Mouse (Mus musculus) cerebellum, adult 9-10 months (tissue): Measurements from ENCODE around the gene Mid1.
"Not testable (repeated sequence)": the region's sequence is repeated elsewhere in the genome, so short reads cannot be mapped to it uniquely, and the experiment has no call there.

Source experiments
- DNase-seq: peaks from one replicate; pipeline ENCODE4 v3.0.0; 2022

Mid1 gene

GRCm38 (mm10) chrX:170003536-170003935 lies 318.5 kb downstream of the Mid1 start:
- not testable (repeated sequence) for DNase-seq

GRCm38 (mm10) chrX:170004236-170004635 lies 319.2 kb downstream of the Mid1 start:
- DNase-seq = not testable (repeated sequence)

- not testable (repeated sequence) for DNase-seq
These were observed 319.8 kb downstream of the Mid1 start for GRCm38 (mm10) chrX:170004793-170005192.

- peak; percentile 72 for DNase-seq
These were observed 320.2 kb downstream of the Mid1 start for GRCm38 (mm10) chrX:170005194-170005593.

- DNase-seq = not testable (repeated sequence)
These were observed 320.8 kb downstream of the Mid1 start for GRCm38 (mm10) chrX:170005695-170006297.

GRCm38 (mm10) chrX:170006694-170007247 lies 321.8 kb downstream of the Mid1 start:
- DNase-seq = not testable (repeated sequence)

- DNase-seq = not testable (repeated sequence)
These were observed 322.6 kb downstream of the Mid1 start for GRCm38 (mm10) chrX:170007375-170008178.

- DNase-seq = peak; percentile 40
These were observed 323.1 kb downstream of the Mid1 start for GRCm38 (mm10) chrX:170008179-170008467.

GRCm38 (mm10) chrX:170008584-170008983 lies 323.6 kb downstream of the Mid1 start:
- DNase-seq = peak; percentile 80

- DNase-seq = peak; percentile 87
These were observed 324.2 kb downstream of the Mid1 start, which contains the start of gene Gm21887 for GRCm38 (mm10) chrX:170009016-170009750. Gene Gm21887 (plus strand): TSS chrX:170009659.

- DNase-seq = peak; percentile 100
These were observed 324.8 kb downstream of the Mid1 start for GRCm38 (mm10) chrX:170009801-170010221.

GRCm38 (mm10) chrX:170010581-170011528 lies 325.9 kb downstream of the Mid1 start:
- peak; percentile 81 for DNase-seq

GRCm38 (mm10) chrX:170011529-170011879 lies 326.5 kb downstream of the Mid1 start:
- DNase-seq = not testable (repeated sequence)

GRCm38 (mm10) chrX:170013421-170013820 lies 328.4 kb downstream of the Mid1 start:
- not testable (repeated sequence) for DNase-seq

- not testable (repeated sequence) for DNase-seq
These were observed 329.0 kb downstream of the Mid1 start for GRCm38 (mm10) chrX:170014038-170014437.

GRCm38 (mm10) chrX:170015883-170016282 lies 330.9 kb downstream of the Mid1 start:
- not testable (repeated sequence) for DNase-seq

- DNase-seq = peak; percentile 69
These were observed 332.6 kb downstream of the Mid1 start for GRCm38 (mm10) chrX:170017333-170018245.

- DNase-seq = peak; percentile 73
These were observed 333.7 kb downstream of the Mid1 start for GRCm38 (mm10) chrX:170018571-170019218.

- peak; percentile 42 for DNase-seq
These were observed 334.4 kb downstream of the Mid1 start for GRCm38 (mm10) chrX:170019219-170019953.
